Mouse (Mus musculus): ENCODE measurements around the gene Renbp. TPM values are rescaled to one million over a fixed set of nuclear protein-coding genes. Genes with fewer than 3 reads are reported as not detected.
A peak's percentile ranks its signal among the peaks of the same experiment; 100 is the strongest.

Renbp gene
- polyA plus RNA-seq, 1 experiment from 2014 or later = 50.8 TPM

GRCm38 (mm10) chrX:73964363-73964762 is 33.7 kb upstream of the Renbp start:
- Histone ChIP-seq H3K27me3 (replicated peaks) (peaks cover 6% of the 10 kb centered on the region; the same call in 1 of the 2 replicates), H3K36me3 (peaks cover 26% of the 10 kb centered on the region), H3K4me2 (peak overlapping the region; percentile 77), H3K4me1 (replicated peaks) (peaks cover 22% of the 10 kb centered on the region), H3K27ac (ENCODE audit: poor library complexity, severe bottlenecking) (no peak overlapping the region), H3K4me3 (peak overlapping the region; percentile 66), H3K9ac (peak overlapping the region; percentile 87), H3K9me3 (replicated peaks) (no peaks in the 10 kb centered on the region)
- ATAC-seq (ENCODE audit: insufficient number of reproducible peaks, low FRiP score) = no peak
- 23% methylated on average over 3 of the region's 3 CpGs for WGBS

GRCm38 (mm10) chrX:73954988-73955387 is 24.3 kb upstream of the Renbp start:
- H3K4me3 ChIP-seq = no peak overlapping the region
- no peak overlapping the region for H3K9ac ChIP-seq
- H3K36me3 ChIP-seq = peaks cover 92% of the 10 kb centered on the region
- H3K4me1 ChIP-seq (replicated peaks) = no peaks in the 10 kb centered on the region
- ATAC-seq (ENCODE audit: insufficient number of reproducible peaks, low FRiP score) = no peak
- 0 out of 2 replicates have a peak, but pooled peaks cover 4% of the 10 kb centered on the region for H3K9me3 ChIP-seq (replicated peaks)
- no peak overlapping the region for H3K4me2 ChIP-seq
- no peaks in the 10 kb centered on the region for H3K27me3 ChIP-seq (replicated peaks)
- 78% methylated on average over 6 of the region's 6 CpGs for WGBS
- H3K27ac ChIP-seq (ENCODE audit: poor library complexity, severe bottlenecking) = no peak overlapping the region

GRCm38 (mm10) chrX:73952603-73953002 is 22.0 kb upstream of the Renbp start:
- ATAC-seq (ENCODE audit: insufficient number of reproducible peaks, low FRiP score) = no peak
- 84% methylated on average over 5 of the region's 5 CpGs for WGBS
- Histone ChIP-seq H3K9ac (no peak overlapping the region), H3K4me2 (no peak overlapping the region), H3K4me3 (no peak overlapping the region), H3K9me3 (replicated peaks) (0 out of 2 replicates have a peak, but pooled peaks cover 4% of the 10 kb centered on the region), H3K36me3 (peaks cover 94% of the 10 kb centered on the region), H3K27ac (ENCODE audit: poor library complexity, severe bottlenecking) (no peak overlapping the region), H3K4me1 (replicated peaks) (no peaks in the 10 kb centered on the region), H3K27me3 (replicated peaks) (no peaks in the 10 kb centered on the region)

- Histone ChIP-seq H3K36me3 (peaks cover 95% of the 10 kb centered on the region), H3K27ac (ENCODE audit: poor library complexity, severe bottlenecking) (no peak overlapping the region), H3K9ac (no peak overlapping the region), H3K4me1 (replicated peaks) (no peaks in the 10 kb centered on the region), H3K4me2 (no peak overlapping the region), H3K9me3 (replicated peaks) (0 out of 2 replicates have a peak, but pooled peaks cover 4% of the 10 kb centered on the region), H3K4me3 (no peak overlapping the region), H3K27me3 (replicated peaks) (no peaks in the 10 kb centered on the region)
- ATAC-seq (ENCODE audit: insufficient number of reproducible peaks, low FRiP score) = no peak
- 92% methylated on average over 10 of the region's 10 CpGs for WGBS
Observed at GRCm38 (mm10) chrX:73949341-73949740, 18.7 kb upstream of the Renbp start.

- ATAC-seq (ENCODE audit: insufficient number of reproducible peaks, low FRiP score) = 0 out of 2 replicates have a peak, but pooled peaks have one; percentile 33
- Histone ChIP-seq H3K9ac (no peak overlapping the region), H3K36me3 (peaks cover 96% of the 10 kb centered on the region), H3K9me3 (replicated peaks) (0 out of 2 replicates have a peak, but pooled peaks cover 4% of the 10 kb centered on the region), H3K27ac (ENCODE audit: poor library complexity, severe bottlenecking) (no peak overlapping the region), H3K4me3 (no peak overlapping the region), H3K4me2 (no peak overlapping the region), H3K4me1 (replicated peaks) (no peaks in the 10 kb centered on the region), H3K27me3 (replicated peaks) (no peaks in the 10 kb centered on the region)
- WGBS = 31% methylated on average over 4 of the region's 4 CpGs
Observed at GRCm38 (mm10) chrX:73948647-73949046, 18.0 kb upstream of the Renbp start.

- H3K4me3 ChIP-seq = no peak overlapping the region
- H3K4me2 ChIP-seq = no peak overlapping the region
- ATAC-seq (ENCODE audit: insufficient number of reproducible peaks, low FRiP score) = no peak
- H3K27ac ChIP-seq (ENCODE audit: poor library complexity, severe bottlenecking) = no peak overlapping the region
- no peak overlapping the region for H3K9ac ChIP-seq
- no peaks in the 10 kb centered on the region for H3K27me3 ChIP-seq (replicated peaks)
- 0 out of 2 replicates have a peak, but pooled peaks cover 4% of the 10 kb centered on the region for H3K4me1 ChIP-seq (replicated peaks)
- 83% methylated on average over 6 of the region's 6 CpGs for WGBS
- 0 out of 2 replicates have a peak, but pooled peaks cover 4% of the 10 kb centered on the region for H3K9me3 ChIP-seq (replicated peaks)
- peaks cover 92% of the 10 kb centered on the region for H3K36me3 ChIP-seq
Observed at GRCm38 (mm10) chrX:73946896-73947295, 16.2 kb upstream of the Renbp start.

GRCm38 (mm10) chrX:73942294-73942693 is 11.6 kb upstream of the Renbp start:
- H3K4me1 ChIP-seq (replicated peaks) = 0 out of 2 replicates have a peak, but pooled peaks cover 11% of the 10 kb centered on the region
- no peaks in the 10 kb centered on the region for H3K9me3 ChIP-seq (replicated peaks)
- peaks cover 56% of the 10 kb centered on the region for H3K36me3 ChIP-seq
- H3K4me3 ChIP-seq = no peak overlapping the region
- no peak for ATAC-seq (ENCODE audit: insufficient number of reproducible peaks, low FRiP score)
- H3K9ac ChIP-seq = no peak overlapping the region
- WGBS = 77% methylated on average over 2 of the region's 2 CpGs
- no peak overlapping the region for H3K4me2 ChIP-seq
- no peak overlapping the region for H3K27ac ChIP-seq (ENCODE audit: poor library complexity, severe bottlenecking)
- no peaks in the 10 kb centered on the region for H3K27me3 ChIP-seq (replicated peaks)

GRCm38 (mm10) chrX:73941860-73942259 is 11.2 kb upstream of the Renbp start:
- H3K4me1 ChIP-seq (replicated peaks) = 0 out of 2 replicates have a peak, but pooled peaks cover 11% of the 10 kb centered on the region
- peaks cover 52% of the 10 kb centered on the region for H3K36me3 ChIP-seq
- no peak overlapping the region for H3K9ac ChIP-seq
- WGBS = 27% methylated on average over 2 of the region's 2 CpGs
- no peak overlapping the region for H3K4me3 ChIP-seq
- H3K9me3 ChIP-seq (replicated peaks) = no peaks in the 10 kb centered on the region
- H3K27me3 ChIP-seq (replicated peaks) = no peaks in the 10 kb centered on the region
- no peak overlapping the region for H3K27ac ChIP-seq (ENCODE audit: poor library complexity, severe bottlenecking)
- ATAC-seq (ENCODE audit: insufficient number of reproducible peaks, low FRiP score) = no peak
- H3K4me2 ChIP-seq = no peak overlapping the region

- no peak overlapping the region for H3K4me3 ChIP-seq
- 67% methylated on average over 2 of the region's 2 CpGs for WGBS
- H3K27me3 ChIP-seq (replicated peaks) = no peaks in the 10 kb centered on the region
- no peaks in the 10 kb centered on the region for H3K4me1 ChIP-seq (replicated peaks)
- no peaks in the 10 kb centered on the region for H3K9me3 ChIP-seq (replicated peaks)
- no peak for ATAC-seq (ENCODE audit: insufficient number of reproducible peaks, low FRiP score)
- 0 out of 2 replicates have a peak, but pooled peaks cover 8% of the 10 kb centered on the region for H3K36me3 ChIP-seq
- no peak overlapping the region for H3K4me2 ChIP-seq
- H3K9ac ChIP-seq = no peak overlapping the region
- H3K27ac ChIP-seq (ENCODE audit: poor library complexity, severe bottlenecking) = no peak overlapping the region
Observed at GRCm38 (mm10) chrX:73931871-73932270, 1.2 kb upstream of the Renbp start.

GRCm38 (mm10) chrX:73922550-73922882 is 8.1 kb downstream of the Renbp start:
- peak overlapping the region; percentile 45; the same call in 1 of the 2 replicates for H3K27ac ChIP-seq (ENCODE audit: poor library complexity, severe bottlenecking)
- no peaks in the 10 kb centered on the region for H3K4me1 ChIP-seq (replicated peaks)
- H3K9ac ChIP-seq = peak overlapping the region; percentile 67; the same call in 1 of the 2 replicates
- H3K4me2 ChIP-seq = peak overlapping the region; percentile 76
- peaks cover 32% of the 10 kb centered on the region for H3K36me3 ChIP-seq
- no peaks in the 10 kb centered on the region for H3K27me3 ChIP-seq (replicated peaks)
- H3K9me3 ChIP-seq (replicated peaks) = no peaks in the 10 kb centered on the region
- no peak for ATAC-seq (ENCODE audit: insufficient number of reproducible peaks, low FRiP score)
- WGBS = 69% methylated on average over 8 of the region's 8 CpGs
- H3K4me3 ChIP-seq = peak overlapping the region; percentile 63

GRCm38 (mm10) chrX:73921823-73922549 is 8.7 kb downstream of the Renbp start, which contains the start of the genes Arhgap4 and Naa10:
TSS of gene Arhgap4 (minus strand) at chrX:73921870.
TSS of gene Naa10 (minus strand) at chrX:73921944.
- ATAC-seq (ENCODE audit: insufficient number of reproducible peaks, low FRiP score) = peak; percentile 94
- Histone ChIP-seq H3K9ac (peak within 1 kb of the TSS; percentile 78), H3K27me3 (replicated peaks) (no peaks in the 10 kb centered on the region), H3K4me1 (replicated peaks) (no peaks in the 10 kb centered on the region), H3K9me3 (replicated peaks) (no peaks in the 10 kb centered on the region), H3K36me3 (peaks cover 35% of the 10 kb centered on the region), H3K4me3 (peak within 1 kb of the TSS; percentile 63), H3K27ac (ENCODE audit: poor library complexity, severe bottlenecking) (peak within 1 kb of the TSS; percentile 84), H3K4me2 (peak within 1 kb of the TSS; percentile 76)
- 14% methylated on average over 43 of the region's 43 CpGs for WGBS
